In the genomic region with DNA sequence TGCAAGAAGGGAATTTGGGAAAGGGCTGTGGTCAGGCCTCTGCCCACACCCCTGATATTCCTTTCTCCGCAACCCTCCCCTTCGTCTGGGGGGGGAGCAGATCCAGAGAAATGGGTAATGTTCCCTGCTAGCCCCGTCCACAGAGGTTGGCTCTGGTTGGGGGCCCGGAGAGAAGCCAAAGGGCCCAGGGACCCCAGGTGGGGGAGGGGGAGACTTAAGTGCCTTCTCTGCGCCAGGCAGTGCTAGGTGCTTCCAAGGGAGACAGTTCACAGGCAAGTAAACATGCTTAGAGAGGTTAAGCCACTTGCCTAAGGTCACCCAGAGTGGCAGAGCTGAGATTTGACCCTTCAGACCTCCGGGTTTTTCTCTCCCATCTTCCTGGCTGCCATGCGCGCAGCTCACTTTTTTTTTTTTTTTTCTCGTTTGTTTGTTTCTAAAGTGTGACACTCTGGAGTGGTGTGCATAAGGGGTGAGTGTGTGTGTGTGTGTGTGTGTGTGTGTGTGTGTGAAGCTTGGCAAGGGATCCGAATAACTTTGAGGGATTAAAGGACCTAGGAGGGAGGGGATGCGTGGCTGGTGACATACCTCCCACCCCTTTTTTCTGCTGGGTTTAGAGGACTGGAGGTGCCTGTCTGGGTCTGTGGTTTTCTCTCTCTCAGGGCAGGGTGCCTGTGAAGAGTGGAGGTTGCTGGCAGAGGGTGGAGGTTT, we compare ENCODE assay signal across 8 mouse cellular contexts. TPM values are rescaled to one million over a fixed set of nuclear protein-coding genes. Genes with fewer than 3 reads are reported as not detected.
DNase-seq lines count a peak whose midpoint lies in the region; ATAC-seq and TF ChIP-seq lines count a peak whose summit lies in the region.

No protein-coding gene starts in this region.

- peaks cover 61% of the 10 kb centered on the region for H3K4me1 ChIP-seq in kidney, adult 2 months (ENCODE audit: control insufficient read depth, insufficient read depth, low read length)
- peaks cover 98% of the 10 kb centered on the region for H3K4me1 ChIP-seq in G1E (ENCODE audit: insufficient read depth, low read depth, low read length)
- peaks cover 82% of the 10 kb centered on the region for H3K4me1 ChIP-seq in heart, postnatal 0 days (ENCODE audit: control insufficient read depth, insufficient read depth)
- peaks cover 82% of the 10 kb centered on the region for H3K4me1 ChIP-seq in neural tube, embryonic 13.5 days (replicated peaks)

- no peak for TF ChIP-seq CTCF in kidney, adult 2 months (conservative IDR thresholded peaks at IDR 0.05; ENCODE audit: insufficient read depth, insufficient read length, low read depth, low read length)
- TF ChIP-seq CTCF in G1E (IDR thresholded peaks at IDR 0.05; ENCODE audit: low read depth, low read length) = no peak
- TF ChIP-seq CTCF in heart, postnatal 0 days (IDR thresholded peaks at IDR 0.05; ENCODE audit: low read depth) = no peak

- H3K27me3 ChIP-seq in kidney, adult 2 months (replicated peaks; ENCODE audit: control insufficient read depth, insufficient read depth, low read length) = no peaks in the 10 kb centered on the region
- H3K27me3 ChIP-seq in G1E (ENCODE audit: insufficient read depth, low read length) = no peaks in the 10 kb centered on the region
- no peaks in the 10 kb centered on the region for H3K27me3 ChIP-seq in heart, postnatal 0 days (ENCODE audit: control insufficient read depth, insufficient read depth, low read length)
- H3K27me3 ChIP-seq in neural tube, embryonic 13.5 days = no peaks in the 10 kb centered on the region

- TF ChIP-seq EP300 in heart, postnatal 0 days (IDR thresholded peaks at IDR 0.05; ENCODE audit: low read depth) = no peak

- no peak for DNase-seq in kidney, adult 2 months
- DNase-seq in kidney, adult 8-10 months = no peak
- no peak for DNase-seq in G1E (ENCODE audit: low spot score)
- DNase-seq in heart, postnatal 0 days (ENCODE audit: low spot score) = no peak
- DNase-seq in left cerebral cortex, adult 9 months (ENCODE audit: low spot score in 2 of 2) = no peak
- DNase-seq in right cerebral cortex, postnatal 4 days = no peak

- no peaks in the 10 kb centered on the region for H3K36me3 ChIP-seq in kidney, adult 2 months (ENCODE audit: control insufficient read depth, insufficient read depth, low read length)
- peaks cover 49% of the 10 kb centered on the region for H3K36me3 ChIP-seq in G1E (replicated peaks)
- H3K36me3 ChIP-seq in heart, postnatal 0 days (replicated peaks; ENCODE audit: control insufficient read depth, insufficient read depth, low read length) = no peaks in the 10 kb centered on the region
- H3K36me3 ChIP-seq in neural tube, embryonic 13.5 days = 0 out of 2 replicates have a peak, but pooled peaks cover under 1% of the 10 kb centered on the region

- 29% methylated on average over 11 of the region's 11 CpGs for WGBS in kidney, adult 2 months
- WGBS in heart, postnatal 0 days = 49% methylated on average over 11 of the region's 11 CpGs
- 44% methylated on average over 11 of the region's 11 CpGs for WGBS in neural tube, embryonic 13.5 days

- H3K9ac ChIP-seq in heart, postnatal 0 days (replicated peaks; ENCODE audit: low read depth, low read length) = 0 out of 2 replicates have a peak overlapping the region, but pooled peaks have one; percentile 27
- peak overlapping the region; percentile 38 for H3K9ac ChIP-seq in neural tube, embryonic 13.5 days

- no peak for ATAC-seq in G1E (ENCODE audit: extremely low read depth, insufficient number of reproducible peaks, low FRiP score, poor library complexity, severe bottlenecking)
- ATAC-seq in heart, postnatal 0 days (ENCODE audit: insufficient read depth, low read depth) = no peak
- no peak for ATAC-seq in neural tube, embryonic 13.5 days (ENCODE audit: low read depth)
- ATAC-seq in megakaryocyte progenitor cell, adult 5-6 weeks (replicated peaks; ENCODE audit: poor library complexity) = no peak

- H3K4me3 ChIP-seq in kidney, adult 2 months (ENCODE audit: insufficient read depth, low read depth, low read length) = no peak overlapping the region
- peak overlapping the region; percentile 54; the same call in 1 of the 2 replicates for H3K4me3 ChIP-seq in G1E (ENCODE audit: low read depth, low read length)
- H3K4me3 ChIP-seq in heart, postnatal 0 days (ENCODE audit: low read depth, low read length) = no peak overlapping the region
- no peak overlapping the region for H3K4me3 ChIP-seq in neural tube, embryonic 13.5 days

- 0 out of 2 replicates have a peak overlapping the region, but pooled peaks have one; percentile 1 for H3K4me2 ChIP-seq in heart, postnatal 0 days (ENCODE audit: low read depth, low read length)
- no peak overlapping the region for H3K4me2 ChIP-seq in neural tube, embryonic 13.5 days

- no peaks in the 10 kb centered on the region for H3K9me3 ChIP-seq in G1E (replicated peaks)
- no peaks in the 10 kb centered on the region for H3K9me3 ChIP-seq in heart, postnatal 0 days (replicated peaks; ENCODE audit: control insufficient read depth, low read length)
- no peaks in the 10 kb centered on the region for H3K9me3 ChIP-seq in neural tube, embryonic 13.5 days

- H3K27ac ChIP-seq in kidney, adult 2 months (ENCODE audit: insufficient read depth, low read depth, low read length) = peak overlapping the region; percentile 43
- H3K27ac ChIP-seq in heart, postnatal 0 days (ENCODE audit: low read depth) = peak overlapping the region; percentile 100
- H3K27ac ChIP-seq in neural tube, embryonic 13.5 days (replicated peaks) = peak overlapping the region; percentile 93; the same call in 1 of the 2 replicates

- TF ChIP-seq POLR2A in kidney, adult 2 months (IDR thresholded peaks at IDR 0.05; ENCODE audit: low read depth, low read length) = no peak

RNA-seq across cellular contexts. Expression of a gene that starts 17.4 kb away (rescaled TPM):
- 18.0 and 19.6 TPM in 2 replicates for polyA plus RNA-seq in kidney, adult 2 months (2012; rRNA removed)
- total RNA-seq in G1E (2014; fragmentation: Nextera tagmentation) (109 and 110 TPM in 2 replicates), G1E (2017) (16.9 and 17.1 TPM in 2 replicates)
- 84.4 and 103 TPM in 2 replicates for polyA plus RNA-seq in G1E (2012)
- total RNA-seq in heart, postnatal 0 days (2014; rRNA removed; ENCODE audit: low replicate concordance) = 24.0 and 36.2 TPM in 2 replicates
- 14.7 and 15.8 TPM in 2 replicates for polyA plus RNA-seq in heart, postnatal 0 days (2015; fragmentation: Nextera tagmentation; extraction: Ambion mirVana)
- polyA plus RNA-seq in neural tube, embryonic 13.5 days (2015; fragmentation: Nextera tagmentation; extraction: Ambion mirVana) = 24.0 and 26.7 TPM in 2 replicates
- total RNA-seq in megakaryocyte progenitor cell, adult 5-6 weeks (2015) = 4.4 and 5.9 TPM in 2 replicates
- total RNA-seq in megakaryocyte progenitor cell, adult 5-6 weeks (2017) = 1.6 and 2.2 TPM in 2 replicates

RNA-seq across cellular contexts. Expression of a gene that starts 37.5 kb away (rescaled TPM):
- 0.11 and 0.14 TPM in 2 replicates for polyA plus RNA-seq in kidney, adult 2 months (2012; rRNA removed)
- total RNA-seq in G1E (2014; fragmentation: Nextera tagmentation) (60.7 and 84.9 TPM in 2 replicates), G1E (2017) (52.7 and 63.4 TPM in 2 replicates)
- polyA plus RNA-seq in G1E (2012) = 3.4 and 4.1 TPM in 2 replicates
- total RNA-seq in heart, postnatal 0 days (2014; rRNA removed; ENCODE audit: low replicate concordance) = 1.4 and 2.2 TPM in 2 replicates
- polyA plus RNA-seq in heart, postnatal 0 days (2015; fragmentation: Nextera tagmentation; extraction: Ambion mirVana) = 4.2 and 4.5 TPM in 2 replicates
- 4.2 and 4.7 TPM in 2 replicates for polyA plus RNA-seq in neural tube, embryonic 13.5 days (2015; fragmentation: Nextera tagmentation; extraction: Ambion mirVana)
- 42.6 and 56.1 TPM in 2 replicates for total RNA-seq in megakaryocyte progenitor cell, adult 5-6 weeks (2015)
- total RNA-seq in megakaryocyte progenitor cell, adult 5-6 weeks (2017) = 40.7 and 44.1 TPM in 2 replicates

RNA-seq across cellular contexts. Expression of a gene that starts 37.8 kb away (rescaled TPM):
- 0.34 and 0.57 TPM in 2 replicates for polyA plus RNA-seq in kidney, adult 2 months (2012; rRNA removed)
- not detected in 2 replicates for total RNA-seq in G1E (2014; fragmentation: Nextera tagmentation)
- not detected in 2 replicates for total RNA-seq in G1E (2017)
- polyA plus RNA-seq in G1E (2012) = not detected in 2 replicates
- 4.2 and 14.7 TPM in 2 replicates for total RNA-seq in heart, postnatal 0 days (2014; rRNA removed; ENCODE audit: low replicate concordance)
- polyA plus RNA-seq in heart, postnatal 0 days (2015; fragmentation: Nextera tagmentation; extraction: Ambion mirVana) = 5.8 and 6.3 TPM in 2 replicates
- polyA plus RNA-seq in neural tube, embryonic 13.5 days (2015; fragmentation: Nextera tagmentation; extraction: Ambion mirVana) = 1.4 and 1.5 TPM in 2 replicates
- total RNA-seq in megakaryocyte progenitor cell, adult 5-6 weeks (2015) = not detected in 2 replicates
- total RNA-seq in megakaryocyte progenitor cell, adult 5-6 weeks (2017) = not detected in 2 replicates

Comparison
In these comparisons a context has a peak if more than half of its experiments do, and no peak if none do; other contexts are left out.
1. H3K27ac ChIP-seq: peak in every context shown above with its lines; median percentile 100 in heart, postnatal 0 days; 93 in neural tube, embryonic 13.5 days; 43 in kidney, adult 2 months.